Mouse (Mus musculus) lung, embryonic 16.5 days (tissue): ENCODE data around the gene Resp18. TPM values are rescaled to one million over a fixed set of nuclear protein-coding genes. Genes with fewer than 3 reads are reported as not detected.

Experiments used
- ATAC-seq: fragments of 200-750 bp; cut with Nextera tagmentation; 2 replicates; pipeline ENCODE4 v1.8.0; 2017; ENCODE audit warnings: low read depth, mild to moderate bottlenecking, moderate library complexity
- H3K27ac ChIP-seq: fragments of 300-500 bp; sonication (generic); 2 replicates; pipeline ENCODE4 v1.5.1; 2014; ENCODE audit warnings: mild to moderate bottlenecking, control low read depth, low read length
- H3K27me3 ChIP-seq: fragments of 300-500 bp; sonication (generic); 2 replicates; pipeline ENCODE4 v1.6.1; 2014; ENCODE audit warnings: low read depth, low read length, mixed read lengths; ENCODE audit not compliant: control insufficient read depth, insufficient read depth
- H3K36me3 ChIP-seq: fragments of 300-500 bp; sonication (generic); 2 replicates; pipeline ENCODE4 v1.6.1; 2014; ENCODE audit warnings: low read length; ENCODE audit not compliant: control insufficient read depth, insufficient read depth
- H3K4me1 ChIP-seq: fragments of 300-500 bp; sonication (generic); replicated peaks from 2 replicates; pipeline ENCODE4 v1.6.1; 2014; ENCODE audit warnings: low read length, mixed read lengths; ENCODE audit not compliant: control insufficient read depth, insufficient read depth
- H3K4me2 ChIP-seq: fragments of 300-500 bp; sonication (generic); 2 replicates; pipeline ENCODE4 v1.6.1; 2014; ENCODE audit warnings: low read depth, low read length, control low read depth
- H3K4me3 ChIP-seq: fragments of 300-500 bp; sonication (generic); 2 replicates; pipeline ENCODE4 v1.5.1; 2014; ENCODE audit warnings: mild to moderate bottlenecking, low read length, control low read depth
- H3K9ac ChIP-seq: fragments of 300-500 bp; sonication (generic); 2 replicates; pipeline ENCODE4 v1.6.1; 2014; ENCODE audit warnings: low read length, control low read depth
- H3K9me3 ChIP-seq: fragments of 300-500 bp; sonication (generic); 2 replicates; pipeline ENCODE4 v1.6.1; 2016; ENCODE audit warnings: low read length; ENCODE audit not compliant: control insufficient read depth
- WGBS: fragments of 180-500 bp; shearing (Covaris S2); extraction: QIAGEN DNeasy Blood & Tissue Kit; methylation state at CpG from one replicate; pipeline ENCODE4 v1.1.7; 2014; 5-methylcytosine and 5-hydroxymethylcytosine counted together
- polyA plus RNA-seq: library from polyadenylated mRNA; unstranded; fragments of >200 nt; fragmentation: Nextera tagmentation; extraction: Ambion mirVana; gene quantifications from 2 replicates; pipeline ENCODE4 v1.2.1, GENCODE M21; 2015

The Resp18 gene
- polyA plus RNA-seq, 1 experiment from 2014 or later: 1.6 TPM

DNA sequence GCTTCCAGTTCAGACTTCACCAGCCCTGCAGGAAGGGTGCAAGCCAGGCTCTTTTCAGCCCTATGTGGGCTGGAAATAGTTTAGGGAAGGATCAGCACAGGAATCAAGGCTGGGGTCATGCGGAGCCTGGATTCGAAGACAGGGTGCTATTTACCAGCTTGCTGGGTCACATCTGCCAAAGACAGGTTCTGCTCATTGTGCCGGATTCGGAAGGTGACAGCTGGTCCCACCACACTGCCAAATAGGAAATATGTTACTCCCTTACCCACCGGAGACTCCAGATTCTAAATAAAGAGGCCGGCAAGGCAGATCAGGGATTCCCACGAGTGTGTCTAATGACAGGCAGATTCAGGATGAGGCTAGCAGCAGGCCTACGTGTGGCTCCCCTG is 23.6 kb downstream of the Resp18 start:
- H3K9ac ChIP-seq: no peak overlapping the region
- H3K4me1 ChIP-seq: 0 out of 2 replicates have a peak, but pooled peaks cover 2% of the 10 kb centered on the region
- H3K4me2 ChIP-seq: no peak overlapping the region
- ATAC-seq: no peak
- H3K9me3 ChIP-seq: no peaks in the 10 kb centered on the region
- no peak overlapping the region for H3K27ac ChIP-seq
- H3K4me3 ChIP-seq: no peak overlapping the region
- no peaks in the 10 kb centered on the region for H3K36me3 ChIP-seq
- 66% methylated on average over 8 of the region's 8 CpGs for WGBS
- no peaks in the 10 kb centered on the region for H3K27me3 ChIP-seq

- no peak overlapping the region for H3K4me2 ChIP-seq
- ATAC-seq: no peak
- no peaks in the 10 kb centered on the region for H3K9me3 ChIP-seq
- H3K36me3 ChIP-seq: no peaks in the 10 kb centered on the region
- 0 out of 2 replicates have a peak, but pooled peaks cover 2% of the 10 kb centered on the region for H3K4me1 ChIP-seq
- no peak overlapping the region for H3K4me3 ChIP-seq
- WGBS: 58% methylated on average over 16 of the region's 16 CpGs
- H3K27ac ChIP-seq: no peak overlapping the region
- H3K9ac ChIP-seq: no peak overlapping the region
- H3K27me3 ChIP-seq: no peaks in the 10 kb centered on the region
Measured at GRCm38 (mm10) chr1:75253849-75254624, 24.2 kb downstream of the Resp18 start.

DNA sequence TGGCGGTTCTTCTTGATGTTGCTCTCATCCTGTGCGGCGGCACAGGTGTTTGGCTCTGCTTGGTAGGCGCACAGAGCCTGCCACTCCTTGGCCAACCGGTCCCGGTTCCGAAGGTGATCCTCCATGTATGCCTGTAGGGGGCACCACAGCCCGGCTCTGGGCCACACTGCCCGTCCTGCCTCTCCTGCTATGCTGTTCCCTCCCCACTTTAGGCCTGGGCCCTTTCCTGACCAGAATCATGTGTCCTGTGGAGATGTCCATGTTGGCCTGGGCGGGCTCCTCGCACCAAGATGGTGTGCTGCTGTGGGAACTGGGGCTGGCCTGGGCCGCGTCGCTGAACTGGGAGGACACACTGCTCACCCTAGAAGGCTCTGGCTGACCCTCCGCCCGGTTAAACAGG is 25.2 kb downstream of the Resp18 start:
- Histone ChIP-seq H3K4me2 (no peak overlapping the region), H3K4me3 (no peak overlapping the region), H3K27ac (no peak overlapping the region), H3K4me1 (peaks cover 8% of the 10 kb centered on the region), H3K9me3 (no peaks in the 10 kb centered on the region), H3K27me3 (no peaks in the 10 kb centered on the region), H3K9ac (no peak overlapping the region), H3K36me3 (no peaks in the 10 kb centered on the region)
- no peak for ATAC-seq
- WGBS: 69% methylated on average over 16 of the region's 16 CpGs

DNA sequence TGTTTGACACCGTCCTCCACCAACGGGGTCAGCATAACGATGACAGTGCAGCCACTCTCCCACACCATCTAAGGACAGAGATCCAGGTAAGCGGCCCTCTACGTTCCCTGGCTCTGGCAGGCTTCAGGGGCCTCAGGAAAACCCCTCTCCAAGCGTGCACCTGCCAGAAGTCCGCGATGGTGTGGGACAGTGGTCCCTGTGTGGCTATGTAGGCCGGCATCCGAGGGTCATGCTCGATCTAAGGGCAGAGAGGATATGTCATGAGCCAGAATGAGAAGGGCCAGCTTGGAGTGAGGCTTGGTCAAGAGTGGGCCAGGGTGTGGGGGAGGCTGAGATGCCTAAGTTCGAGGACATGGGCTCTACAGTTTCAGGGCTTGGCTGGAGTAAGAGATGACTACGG is 25.9 kb downstream of the Resp18 start:
- Histone ChIP-seq H3K4me2 (no peak overlapping the region), H3K27ac (no peak overlapping the region), H3K9ac (no peak overlapping the region), H3K4me3 (no peak overlapping the region), H3K9me3 (no peaks in the 10 kb centered on the region), H3K4me1 (peaks cover 13% of the 10 kb centered on the region), H3K27me3 (no peaks in the 10 kb centered on the region), H3K36me3 (no peaks in the 10 kb centered on the region)
- 57% methylated on average over 13 of the region's 13 CpGs for WGBS
- ATAC-seq: no peak

GRCm38 (mm10) chr1:75251112-75251970 is 26.9 kb downstream of the Resp18 start:
- Histone ChIP-seq H3K4me2 (peak overlapping the region; percentile 59), H3K4me1 (peaks cover 13% of the 10 kb centered on the region), H3K36me3 (no peaks in the 10 kb centered on the region), H3K9ac (peak overlapping the region; percentile 54), H3K27me3 (no peaks in the 10 kb centered on the region), H3K4me3 (peak overlapping the region; percentile 35), H3K9me3 (no peaks in the 10 kb centered on the region), H3K27ac (no peak overlapping the region)
- ATAC-seq: peak; percentile 46
- 3% methylated on average over 21 of the region's 22 CpGs for WGBS

DNA sequence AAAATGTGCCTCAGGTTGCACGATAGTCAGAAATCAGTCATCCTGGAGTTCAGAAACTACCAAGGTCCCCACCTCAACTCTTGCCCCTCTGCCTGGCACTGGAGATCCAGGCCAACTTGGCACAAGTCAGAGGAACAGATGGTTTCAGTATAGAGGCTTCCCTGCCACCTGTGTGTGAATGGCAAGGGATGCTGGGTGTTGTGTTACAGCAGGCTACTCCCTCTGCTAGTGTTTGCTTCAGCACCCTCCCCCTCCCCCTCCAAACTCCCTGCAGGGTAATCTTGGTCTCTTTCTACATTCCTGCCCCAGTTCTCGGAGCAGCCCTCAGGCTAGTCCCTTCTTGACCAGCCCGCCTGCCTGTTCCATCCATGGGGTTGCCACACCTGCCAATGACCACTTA is 27.7 kb downstream of the Resp18 start:
- no peak overlapping the region for H3K4me2 ChIP-seq
- no peak overlapping the region for H3K27ac ChIP-seq
- WGBS: 54% methylated on average over 3 of the region's 3 CpGs
- H3K9me3 ChIP-seq: no peaks in the 10 kb centered on the region
- no peak overlapping the region for H3K4me3 ChIP-seq
- H3K9ac ChIP-seq: no peak overlapping the region
- no peak for ATAC-seq
- H3K36me3 ChIP-seq: no peaks in the 10 kb centered on the region
- H3K4me1 ChIP-seq: peaks cover 13% of the 10 kb centered on the region
- H3K27me3 ChIP-seq: no peaks in the 10 kb centered on the region

GRCm38 (mm10) chr1:75248041-75248772 is 30.0 kb downstream of the Resp18 start:
- Histone ChIP-seq H3K27ac (peak overlapping the region; percentile 39), H3K9ac (peak overlapping the region; percentile 40; the same call in 1 of the 2 replicates), H3K4me3 (no peak overlapping the region), H3K27me3 (no peaks in the 10 kb centered on the region), H3K4me2 (no peak overlapping the region), H3K4me1 (peaks cover 13% of the 10 kb centered on the region), H3K36me3 (peaks cover 3% of the 10 kb centered on the region; the same call in 1 of the 2 replicates), H3K9me3 (no peaks in the 10 kb centered on the region)
- 28% methylated on average over 9 of the region's 9 CpGs for WGBS
- peak; percentile 56 for ATAC-seq

- no peak for ATAC-seq
- Histone ChIP-seq H3K4me3 (no peak overlapping the region), H3K27ac (no peak overlapping the region), H3K36me3 (peaks cover 3% of the 10 kb centered on the region; the same call in 1 of the 2 replicates), H3K9ac (peak overlapping the region; percentile 8; the same call in 1 of the 2 replicates), H3K4me2 (no peak overlapping the region), H3K9me3 (no peaks in the 10 kb centered on the region), H3K4me1 (peaks cover 13% of the 10 kb centered on the region), H3K27me3 (no peaks in the 10 kb centered on the region)
- WGBS: 76% methylated on average over 16 of the region's 16 CpGs
Measured at GRCm38 (mm10) chr1:75247071-75247930, 30.9 kb downstream of the Resp18 start.
